Mouse (Mus musculus): ENCODE measurements around the gene Ccdc160.

Gene Ccdc160

DNA sequence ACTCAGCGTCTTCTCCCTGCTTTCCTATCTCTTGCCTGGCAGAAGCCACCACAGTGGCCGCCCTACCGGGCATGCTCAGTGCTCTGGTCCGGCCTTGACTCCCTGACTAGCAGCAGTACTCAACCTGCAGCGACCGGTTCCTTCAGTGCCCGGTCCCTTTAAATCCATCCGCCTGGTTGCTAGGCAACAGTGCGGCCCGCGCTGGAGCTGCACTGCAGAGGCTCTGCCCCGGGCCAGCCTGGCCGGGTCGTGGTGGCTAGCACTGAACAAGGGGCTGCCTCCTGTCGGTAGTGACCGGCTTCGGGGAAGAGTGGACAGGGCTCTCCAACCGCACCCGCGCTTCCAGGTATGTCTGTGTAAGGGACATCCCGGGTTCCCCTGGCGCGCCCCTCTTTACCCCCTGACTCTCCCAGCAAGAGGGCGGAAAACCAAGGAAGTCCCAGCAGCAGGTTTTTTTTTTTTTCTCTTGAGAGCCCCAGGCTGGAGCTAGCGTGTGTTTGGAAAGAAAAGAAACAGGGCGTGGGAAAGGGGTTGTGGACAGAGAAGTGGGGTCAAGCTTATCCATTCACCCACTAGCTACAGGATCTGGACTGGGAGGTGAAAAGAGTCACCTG is at the start of gene Ccdc160:
Gene Ccdc160, plus strand, starts transcription at position 221 of the 614 bp plus-strand sequence.
- DNase-seq (ENCODE audit: low read depth, low spot score), result no peak

DNA sequence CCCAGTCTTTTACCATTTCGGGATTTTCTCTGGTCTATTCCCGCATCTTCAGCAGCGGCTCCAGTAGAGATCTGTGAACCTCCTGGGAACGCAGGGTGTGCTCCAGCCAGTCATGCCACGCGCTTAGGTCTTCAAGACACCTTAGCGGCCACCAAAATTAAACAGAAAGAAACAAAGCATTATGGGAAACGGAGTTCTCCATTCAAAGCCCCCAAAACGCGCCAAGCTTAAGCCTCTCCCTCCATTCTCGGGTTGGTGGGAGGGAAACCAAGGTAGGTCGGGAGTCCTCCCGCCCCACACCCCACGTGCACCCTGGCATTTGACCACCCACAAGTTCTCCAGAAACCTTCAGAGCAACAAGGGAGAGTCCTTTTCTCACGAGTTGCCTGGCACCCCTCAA is 47.2 kb upstream of the Ccdc160 start:
- no peak for DNase-seq (ENCODE audit: low read depth, low spot score)

DNA sequence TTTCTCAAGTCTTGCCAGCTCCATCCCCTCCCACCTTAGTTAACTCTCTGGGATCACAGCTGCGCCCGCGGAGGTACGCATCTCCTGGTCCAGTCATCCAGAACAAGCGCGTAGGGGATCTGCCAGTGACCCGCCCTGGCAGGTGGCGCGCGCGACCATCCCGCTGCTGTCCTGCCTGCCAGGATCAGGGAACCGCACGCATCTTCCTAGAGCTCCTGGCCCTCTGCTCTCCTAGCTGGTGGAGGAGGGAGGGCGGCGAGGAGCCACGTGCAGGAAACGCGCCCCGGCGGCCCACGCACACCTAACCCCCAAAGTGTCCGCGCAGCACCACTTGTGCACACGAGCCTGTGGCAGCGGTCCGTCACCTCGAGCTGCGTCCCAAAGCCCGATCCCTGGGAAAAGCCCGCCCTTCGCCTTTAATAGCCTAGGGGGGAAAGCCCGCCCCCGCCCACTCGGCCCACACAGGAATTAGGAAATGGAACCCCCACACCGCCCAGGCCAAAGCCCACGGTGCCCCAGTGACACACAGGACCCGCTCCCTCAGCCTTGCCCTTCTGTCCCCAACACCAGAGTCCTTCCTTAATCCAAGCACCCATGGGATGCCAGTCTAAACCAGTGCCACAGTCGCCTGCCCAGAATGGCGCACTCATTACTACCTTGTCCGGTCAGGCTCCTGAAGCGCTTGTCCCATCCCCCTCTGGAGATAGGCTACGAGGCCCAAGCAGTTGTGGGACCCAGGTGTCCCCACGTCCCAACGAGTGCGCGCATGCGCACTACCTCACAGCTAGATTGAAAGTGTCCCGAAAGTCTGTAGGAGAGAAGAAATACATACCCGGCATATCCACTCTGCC is 46.6 kb upstream of the Ccdc160 start:
- no peak for DNase-seq (ENCODE audit: low read depth, low spot score)

DNA sequence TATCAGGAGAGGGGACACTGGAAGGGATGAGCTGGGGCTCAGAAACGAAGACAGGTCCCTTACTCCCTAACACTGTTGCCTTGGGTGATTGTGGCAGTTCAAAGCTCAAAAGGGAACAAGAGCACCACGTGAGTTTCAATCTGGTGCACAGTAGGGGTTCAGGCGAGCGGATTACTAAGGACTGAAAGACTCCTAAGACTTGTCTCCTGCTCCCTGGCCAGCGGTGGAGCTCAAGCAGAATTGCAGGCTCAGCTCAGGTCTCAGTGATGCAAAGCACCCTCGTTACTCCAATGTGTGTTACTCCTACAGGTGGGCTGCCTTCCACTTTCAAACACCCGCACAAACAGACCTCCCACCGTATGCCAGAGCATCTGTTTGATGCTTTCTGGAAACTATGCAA is 45.5 kb upstream of the Ccdc160 start:
- no peak for DNase-seq (ENCODE audit: low read depth, low spot score)

DNA sequence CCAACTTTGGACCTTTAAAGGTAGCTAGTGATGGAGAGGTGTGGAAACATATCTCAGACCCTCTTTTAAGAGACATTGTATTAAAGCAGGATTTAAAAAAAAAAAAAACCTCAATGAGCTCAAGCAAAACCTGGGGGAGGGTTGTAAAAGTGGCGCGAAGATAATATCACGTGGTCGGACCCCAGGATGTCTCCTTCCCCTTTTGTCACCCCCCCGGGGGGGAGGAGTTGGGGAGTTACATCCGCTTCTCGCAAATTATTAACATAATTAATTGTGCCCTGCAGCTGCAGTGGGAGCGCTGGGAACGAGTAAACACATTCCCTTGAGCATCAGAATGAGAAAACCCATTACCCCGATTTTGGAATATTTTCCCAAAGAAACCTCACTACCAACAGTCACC is 45.1 kb upstream of the Ccdc160 start:
- DNase-seq (ENCODE audit: low read depth, low spot score), result no peak

DNA sequence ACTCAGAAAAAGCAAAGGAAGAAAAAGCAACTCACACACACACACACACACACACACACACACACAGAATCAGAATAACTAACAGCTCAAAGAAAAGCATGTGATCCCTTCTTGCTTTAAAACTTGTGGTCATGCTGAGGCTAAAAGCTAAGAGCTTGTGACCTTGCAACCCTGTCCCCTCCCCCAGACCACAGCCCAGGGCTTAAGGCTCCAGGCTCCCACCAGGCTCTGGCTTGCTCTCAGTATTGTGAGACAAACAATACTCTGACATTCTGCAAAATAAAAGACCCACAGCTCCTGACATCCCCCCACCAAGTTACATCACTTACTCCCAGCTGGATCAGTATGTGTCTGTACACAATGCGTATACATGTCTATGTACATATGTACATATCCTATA is 44.2 kb upstream of the Ccdc160 start:
- no peak for DNase-seq (ENCODE audit: low read depth, low spot score)

DNA sequence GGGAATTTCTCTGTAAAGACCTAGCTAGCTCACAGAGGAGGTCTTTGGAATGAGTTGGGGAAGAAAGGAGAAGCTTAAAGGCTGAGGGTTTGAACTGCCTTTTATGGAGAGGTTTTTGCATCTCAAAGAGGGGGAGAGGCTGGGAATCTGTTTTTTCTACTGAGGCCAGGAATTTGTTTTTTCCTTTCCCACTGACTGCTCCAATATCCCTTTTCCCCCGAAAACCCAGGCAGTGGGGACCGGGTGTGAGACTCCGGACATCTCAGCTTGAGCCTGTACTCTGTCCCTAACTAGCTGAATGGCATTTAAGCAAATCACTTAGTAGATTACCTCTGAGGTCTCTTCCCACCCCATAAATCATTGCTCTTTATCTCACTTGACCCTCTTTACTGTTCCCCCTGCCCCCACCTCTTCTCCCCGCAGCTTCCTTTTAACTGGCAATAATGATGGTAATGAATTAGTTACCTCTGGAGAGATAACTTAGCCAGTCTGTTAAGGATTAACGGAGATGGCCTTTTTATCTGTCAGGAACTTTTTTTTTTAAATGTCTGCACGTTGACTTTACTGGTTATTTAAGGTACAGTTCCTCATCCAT is 37.4 kb upstream of the Ccdc160 start:
- no peak for DNase-seq (ENCODE audit: low read depth, low spot score)

DNA sequence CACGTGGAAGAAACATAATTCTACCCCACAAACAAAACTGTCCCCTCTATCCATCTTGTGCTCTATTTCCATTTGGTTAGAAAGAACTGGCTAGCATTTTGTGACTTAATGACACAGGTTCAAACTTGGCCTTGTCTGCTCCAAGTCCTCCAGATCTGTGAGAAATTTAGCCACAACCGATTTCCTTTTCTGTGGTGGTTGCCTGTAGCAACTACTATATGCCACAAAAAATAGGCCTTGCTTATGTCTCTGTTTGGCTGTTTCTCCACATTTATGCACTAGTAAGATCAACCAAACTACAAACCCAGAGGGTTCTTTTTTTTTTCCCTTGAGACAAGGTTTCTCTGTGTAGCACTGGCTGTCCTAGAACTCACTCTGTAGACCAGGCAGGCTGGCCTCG is 33.8 kb upstream of the Ccdc160 start:
- DNase-seq (ENCODE audit: low read depth, low spot score), result no peak

DNA sequence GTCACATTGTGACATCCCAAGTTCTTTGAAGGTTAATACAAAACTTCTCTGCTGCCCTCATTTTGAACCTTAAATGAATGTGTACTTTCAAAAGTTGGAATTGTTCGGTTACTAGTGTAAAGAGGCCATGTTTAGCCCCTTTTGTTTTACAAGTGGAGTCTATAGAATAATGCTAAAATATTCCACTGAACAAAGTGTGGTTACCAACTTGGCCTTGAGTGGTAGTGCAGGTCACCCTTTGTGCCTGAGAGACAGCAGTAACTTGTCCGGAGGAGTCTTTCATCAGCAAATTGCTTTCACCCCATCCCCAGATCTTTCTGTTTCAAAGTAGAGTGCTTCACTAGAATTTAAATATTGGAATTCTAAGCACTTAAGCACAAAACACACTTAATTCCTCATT is 31.8 kb upstream of the Ccdc160 start:
- DNase-seq (ENCODE audit: low read depth, low spot score), result no peak

DNA sequence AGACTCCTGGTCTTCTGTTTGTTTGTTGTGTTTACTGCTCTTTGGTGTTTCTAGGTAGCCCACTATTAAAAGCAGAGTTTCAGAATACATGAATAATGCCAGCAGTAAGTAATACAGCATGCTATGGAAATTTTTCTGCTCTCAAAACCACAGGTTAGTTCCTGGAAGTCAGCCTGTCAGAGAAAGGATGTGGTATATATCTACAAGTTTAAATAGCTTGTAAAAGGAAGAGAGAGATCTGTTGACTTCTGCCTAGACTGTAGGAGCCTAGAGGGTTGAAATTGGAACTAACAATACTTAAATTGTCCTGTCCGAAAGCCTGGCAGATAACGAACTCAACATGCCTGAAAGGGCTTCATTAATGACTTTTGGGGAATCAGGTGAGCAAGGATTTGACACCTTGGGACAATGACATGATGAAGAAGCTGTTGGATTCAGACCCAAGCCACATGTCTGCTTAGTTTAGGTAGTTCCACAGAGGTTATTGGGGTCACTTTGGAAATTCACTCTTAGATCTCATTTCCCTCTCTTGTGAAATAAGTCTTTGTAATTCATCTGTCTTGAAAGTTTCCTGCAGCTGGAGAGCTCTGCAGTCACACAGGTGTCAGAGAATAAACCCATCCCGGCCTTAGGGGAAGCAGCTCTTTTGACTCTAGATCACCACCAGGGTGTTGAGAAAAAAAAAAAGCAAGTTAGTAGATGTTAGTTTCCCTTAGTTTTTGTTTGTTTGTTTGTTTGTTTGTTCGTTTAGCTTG is 30.6 kb upstream of the Ccdc160 start:
- DNase-seq (ENCODE audit: low read depth, low spot score), result no peak

DNA sequence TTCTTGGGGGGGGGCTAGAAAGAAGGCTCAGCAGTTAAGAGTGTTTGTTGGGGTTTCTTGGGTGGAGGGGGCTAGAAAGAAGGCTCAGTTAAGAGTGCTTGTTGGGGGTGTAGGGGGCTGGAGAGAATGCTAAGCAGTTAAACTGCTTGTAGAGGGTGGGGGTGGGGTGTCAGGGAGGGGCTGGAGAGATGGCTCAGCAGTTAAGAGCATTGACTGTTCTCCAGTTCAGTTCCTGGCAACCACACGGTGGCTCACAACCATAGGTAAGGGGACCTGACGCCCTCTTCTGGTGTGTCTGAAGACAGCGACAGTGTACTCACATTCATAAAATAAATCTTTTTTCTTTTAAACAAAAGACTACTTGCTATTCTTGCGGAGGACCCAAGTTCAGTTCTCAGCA is 28.8 kb upstream of the Ccdc160 start:
- no peak for DNase-seq (ENCODE audit: low read depth, low spot score)

DNA sequence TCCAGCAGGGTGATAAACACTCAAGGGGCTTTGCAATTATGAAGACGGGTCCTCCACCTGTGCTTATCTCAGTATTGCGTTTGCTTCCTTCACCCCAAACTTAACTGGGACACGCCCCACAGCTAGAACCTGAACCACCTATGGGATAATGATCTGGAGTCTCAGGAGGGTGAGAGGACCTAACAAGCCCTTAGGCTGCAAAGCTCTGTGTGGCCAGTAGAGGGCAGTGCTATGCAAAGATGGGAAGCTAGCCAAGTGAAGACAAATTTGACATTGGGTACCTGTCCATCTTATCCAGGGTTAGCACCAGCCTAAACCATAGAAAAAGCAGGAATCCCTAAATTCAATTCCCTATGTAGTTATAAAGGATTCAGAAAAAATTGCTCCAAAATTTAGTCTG is 15.0 kb upstream of the Ccdc160 start:
- DNase-seq (ENCODE audit: low read depth, low spot score), result peak; percentile 22

DNA sequence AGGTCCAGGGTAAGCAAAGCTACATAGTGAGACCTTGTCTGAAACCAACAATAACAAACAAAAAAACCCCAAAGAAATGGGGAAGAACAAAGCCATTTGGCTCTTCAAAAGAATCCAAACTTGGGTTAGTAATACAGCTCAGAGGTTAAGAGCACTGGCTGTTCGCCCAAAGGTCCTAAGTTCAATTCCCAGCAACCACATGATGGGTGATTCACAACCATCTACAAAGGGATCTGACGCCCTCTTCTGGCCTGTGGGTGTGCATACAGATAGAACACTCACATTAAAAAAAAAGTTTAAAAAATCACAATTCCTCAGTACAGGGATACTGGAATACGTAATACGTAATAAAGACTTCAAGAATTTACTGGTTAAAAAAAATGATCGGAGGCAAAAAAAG is 13.3 kb upstream of the Ccdc160 start:
- DNase-seq (ENCODE audit: low read depth, low spot score), result peak; percentile 3

DNA sequence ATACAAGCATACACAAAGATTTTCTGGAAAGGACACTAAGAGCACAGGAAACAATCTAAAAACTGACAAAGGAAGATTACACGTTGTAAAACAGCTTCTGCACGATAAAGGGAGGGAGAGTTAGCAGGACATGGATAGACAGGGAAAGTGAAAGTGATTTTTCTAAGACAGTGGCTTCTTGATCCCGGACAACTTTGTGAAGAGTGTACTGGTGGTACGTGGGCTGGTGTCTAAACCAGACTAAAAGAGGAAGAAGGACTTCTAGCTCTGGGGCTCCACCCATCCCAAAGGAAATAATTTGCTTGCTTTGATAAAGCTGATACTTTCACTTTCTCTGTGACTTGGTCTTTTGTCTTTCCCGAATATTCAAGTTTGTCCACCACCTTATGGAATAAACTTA is 7.1 kb upstream of the Ccdc160 start:
- DNase-seq (ENCODE audit: low read depth, low spot score), result peak; percentile 15

DNA sequence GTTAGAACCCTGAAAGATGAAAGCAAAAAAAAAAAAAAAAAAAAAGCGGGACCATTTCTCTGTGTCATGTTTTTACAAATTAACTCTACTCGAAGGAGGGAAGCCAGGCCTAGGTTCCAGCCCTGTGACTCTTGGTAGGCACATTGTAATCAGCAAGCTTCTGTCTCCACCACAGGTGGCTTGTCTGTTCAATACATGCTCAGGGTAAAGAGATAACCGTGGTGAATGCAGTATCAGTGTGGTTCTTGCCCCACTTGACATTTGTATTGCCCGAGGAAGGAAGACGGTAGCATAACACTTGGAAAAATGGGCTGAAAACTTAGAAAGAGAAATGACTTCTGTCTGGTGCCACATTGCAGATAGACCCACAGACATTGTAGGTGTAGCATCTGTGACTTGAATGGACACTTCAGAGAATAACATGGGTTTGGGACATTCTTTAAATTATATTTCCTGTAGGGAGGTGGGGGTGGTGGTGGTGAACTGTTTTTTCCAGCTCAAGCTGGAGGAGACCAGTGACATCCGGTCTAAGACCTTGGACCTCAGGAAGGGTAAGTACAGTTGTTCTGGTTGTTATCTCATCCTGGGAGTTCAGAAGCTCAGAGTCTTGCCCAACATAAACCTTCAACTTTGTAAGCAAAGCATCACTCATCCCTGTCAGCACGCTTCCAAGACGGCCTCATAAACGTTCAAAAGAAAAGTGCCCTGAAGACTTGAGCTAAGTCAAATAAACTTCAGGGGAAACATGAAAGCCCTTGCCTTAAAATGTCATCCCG is 1.1 kb downstream of the Ccdc160 start:
- DNase-seq (ENCODE audit: low read depth, low spot score), result no peak

DNA sequence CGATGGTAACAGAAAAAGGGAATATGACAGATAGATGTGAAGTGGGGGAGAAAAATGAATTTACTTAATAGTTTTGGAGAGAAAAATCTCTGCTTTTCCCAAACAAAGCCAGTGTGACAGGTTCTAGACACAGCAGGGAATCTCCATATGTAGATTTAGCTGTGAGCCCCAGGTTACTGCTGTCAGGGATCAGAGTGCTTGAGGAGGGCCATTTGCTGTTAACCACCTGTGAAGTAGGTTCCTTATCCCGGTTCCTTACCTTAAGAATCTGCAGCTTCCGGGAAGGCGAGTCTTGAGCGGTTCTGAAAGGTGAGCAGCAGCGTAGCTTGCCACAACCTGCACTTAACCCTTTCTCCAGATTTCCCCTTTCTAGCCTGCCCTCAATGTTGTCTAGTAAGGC is 1.9 kb downstream of the Ccdc160 start:
- DNase-seq (ENCODE audit: low read depth, low spot score), result no peak

DNA sequence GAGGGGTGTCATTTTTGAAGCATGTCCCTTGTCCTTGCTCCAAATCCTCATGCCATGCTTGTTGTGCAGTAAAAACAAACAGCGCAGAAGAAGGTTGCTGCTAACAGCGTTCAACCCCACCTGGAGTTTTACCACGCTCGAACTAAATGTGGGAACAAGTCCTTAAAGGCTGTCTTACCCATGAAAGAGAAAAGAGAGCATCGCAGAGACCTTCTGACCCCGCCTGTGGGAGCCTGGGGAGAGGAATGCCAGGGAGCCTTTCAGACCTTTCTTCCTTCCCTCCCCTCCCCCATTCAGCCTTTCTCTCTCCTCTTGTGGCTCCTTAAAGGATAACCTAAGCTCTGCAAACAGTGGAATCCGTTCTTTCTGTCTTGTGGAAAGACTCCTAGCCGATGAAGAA is 4.8 kb downstream of the Ccdc160 start:
- no peak for DNase-seq (ENCODE audit: low read depth, low spot score)

DNA sequence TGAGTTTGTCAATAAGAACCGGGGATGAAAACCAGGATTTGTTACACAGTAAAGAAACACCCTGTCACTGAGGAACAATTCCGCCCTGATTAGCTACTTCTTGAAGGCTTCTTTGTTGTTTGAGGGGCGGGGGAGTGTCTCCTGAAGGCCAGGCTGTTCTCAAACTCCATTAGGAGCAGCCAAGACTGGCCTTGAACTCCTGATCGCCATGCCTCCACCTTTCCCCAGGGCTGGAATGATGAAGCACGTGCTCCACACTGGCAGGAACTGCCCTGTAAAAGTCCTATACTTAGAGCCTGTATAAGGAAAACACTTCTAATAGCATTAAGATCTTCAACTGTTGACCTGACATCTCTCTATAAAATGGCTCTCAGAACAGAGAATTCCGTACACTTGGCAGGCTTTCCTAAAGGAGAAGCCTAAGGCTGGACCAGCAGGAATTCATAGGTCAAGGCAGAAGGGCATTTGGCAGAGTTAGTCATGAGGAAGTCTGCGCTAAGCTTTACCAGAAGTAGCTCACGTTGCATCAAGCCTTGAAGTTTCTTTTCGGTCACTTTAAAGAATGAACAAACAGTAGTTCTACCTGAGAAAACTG is 6.1 kb downstream of the Ccdc160 start:
- DNase-seq (ENCODE audit: low read depth, low spot score), result peak; percentile 9

DNA sequence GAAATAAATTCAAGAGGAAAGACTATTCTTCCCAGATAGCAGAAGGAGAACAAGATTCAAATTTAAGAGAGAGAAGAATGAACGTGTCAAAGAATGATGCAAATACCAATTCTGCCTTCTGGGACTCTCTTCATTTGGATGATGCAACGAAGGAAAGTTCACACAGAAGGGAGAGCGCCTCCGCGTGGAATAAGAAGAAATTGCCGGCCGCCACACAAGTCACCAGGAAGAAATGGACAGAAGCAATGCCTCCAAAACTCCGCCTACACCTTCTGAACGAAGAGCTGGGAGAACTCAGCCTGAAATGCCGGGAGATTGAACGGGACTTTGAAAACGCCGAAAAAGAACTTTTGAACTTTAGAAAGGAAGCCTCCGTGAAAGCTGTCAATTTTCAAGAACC is 7.3 kb downstream of the Ccdc160 start:
- DNase-seq (ENCODE audit: low read depth, low spot score), result no peak

DNA sequence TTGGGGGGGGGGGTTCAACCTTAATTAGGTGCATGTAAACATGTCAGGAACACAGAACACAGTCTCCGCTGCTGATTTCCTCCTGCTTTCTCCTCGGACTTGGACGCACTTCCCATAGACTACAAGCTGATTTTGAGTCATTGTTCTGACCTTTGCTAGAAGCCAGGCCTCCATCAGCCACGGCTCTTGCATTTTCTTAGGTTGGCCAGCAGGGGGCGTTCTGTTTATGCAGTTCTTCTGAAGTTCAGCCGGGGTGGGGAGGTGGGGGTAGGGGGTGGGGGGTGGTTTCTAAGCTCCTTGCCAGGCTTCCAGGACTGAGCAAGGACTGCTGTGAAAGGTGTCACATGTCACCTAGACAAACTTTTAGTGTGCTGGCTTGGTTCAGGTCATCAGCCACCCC is 8.6 kb downstream of the Ccdc160 start:
- DNase-seq (ENCODE audit: low read depth, low spot score), result peak; percentile 5

DNA sequence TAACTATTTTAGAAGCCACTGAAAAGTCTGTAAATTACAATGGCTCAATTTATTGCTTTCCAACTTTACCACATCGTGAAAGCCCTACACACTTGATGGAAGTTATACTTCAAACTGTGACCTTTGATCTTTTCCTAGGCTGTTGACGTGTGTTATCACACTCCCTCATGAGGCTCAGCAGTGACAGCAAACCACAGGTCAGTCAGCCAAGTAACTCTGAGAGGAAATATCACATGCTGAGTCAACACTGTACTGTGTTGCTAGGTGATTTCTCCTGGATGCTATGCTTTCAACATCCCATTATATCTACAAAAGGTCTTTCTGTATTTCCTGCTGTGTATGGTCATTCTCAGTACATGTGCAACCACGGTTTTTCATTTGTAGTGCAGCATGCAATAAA is 28.3 kb downstream of the Ccdc160 start:
- DNase-seq (ENCODE audit: low read depth, low spot score), result no peak
